Comparison of ENCODE assay signal across 8 mouse cellular contexts in the genomic region with DNA sequence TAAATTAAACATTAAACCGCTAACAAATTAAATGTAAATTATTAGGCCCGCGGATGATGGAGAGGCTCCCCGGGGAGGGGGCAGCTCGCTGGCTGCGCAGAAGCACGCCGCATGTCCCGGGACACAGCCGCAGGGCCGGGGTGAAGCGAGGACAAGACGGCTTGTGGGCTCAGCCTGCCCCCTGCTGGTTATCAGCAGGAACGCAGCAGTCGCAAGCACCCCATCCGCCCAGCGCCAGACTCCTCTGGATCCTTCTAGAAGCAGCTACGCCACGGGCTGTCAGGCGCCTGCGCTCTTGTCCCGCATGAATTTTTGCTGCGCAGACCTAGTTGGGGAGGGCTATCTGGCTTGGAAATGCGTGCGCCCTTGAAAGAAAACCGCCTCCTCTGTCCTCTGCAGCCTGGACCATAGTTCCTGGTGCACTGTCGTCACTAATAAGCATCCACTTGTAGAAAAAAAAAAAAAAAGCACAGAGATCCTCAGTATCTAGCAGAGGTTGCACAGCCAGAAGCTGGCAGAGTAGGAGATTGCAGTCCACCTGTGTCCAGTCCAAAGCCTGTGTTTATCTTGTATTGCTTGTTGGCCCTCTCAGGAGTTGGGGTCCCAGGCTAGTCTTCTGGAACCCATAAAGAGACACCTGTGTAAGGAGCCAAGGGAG.
DNase-seq lines count a peak whose midpoint lies in the region; ATAC-seq and TF ChIP-seq lines count a peak whose summit lies in the region.

No protein-coding gene starts in this region.

- no peaks in the 10 kb centered on the region for H3K9me3 ChIP-seq in ES-Bruce4 (replicated peaks; ENCODE audit: control insufficient read depth, insufficient read depth, low read length, poor library complexity, severe bottlenecking)
- H3K9me3 ChIP-seq in forebrain, embryonic 15.5 days = no peaks in the 10 kb centered on the region

- no peaks in the 10 kb centered on the region for H3K4me1 ChIP-seq in ES-Bruce4 (ENCODE audit: control insufficient read depth, insufficient read depth, low read length)
- H3K4me1 ChIP-seq in forebrain, embryonic 15.5 days = peaks cover 18% of the 10 kb centered on the region
- peaks cover 2% of the 10 kb centered on the region; the same call in 1 of the 2 replicates for H3K4me1 ChIP-seq in lung, adult 2 months (ENCODE audit: control insufficient read depth, insufficient read depth, low read length)
- peaks cover 4% of the 10 kb centered on the region for H3K4me1 ChIP-seq in olfactory bulb, adult 2 months (ENCODE audit: control insufficient read depth, insufficient read depth, low read length)
- 0 out of 2 replicates have a peak, but pooled peaks cover 2% of the 10 kb centered on the region for H3K4me1 ChIP-seq in thymus, adult 2 months (replicated peaks; ENCODE audit: control insufficient read depth, insufficient read depth, low read length)

- peak; percentile 86 for ATAC-seq in forebrain, embryonic 15.5 days (replicated peaks)

- TF ChIP-seq CTCF in ES-Bruce4 (IDR thresholded peaks at IDR 0.05; ENCODE audit: low read depth, low read length) = peak; percentile 92
- TF ChIP-seq CTCF in lung, adult 2 months (IDR thresholded peaks at IDR 0.05; ENCODE audit: insufficient read depth, low read length) = peak; percentile 88
- peak; percentile 98 for TF ChIP-seq CTCF in olfactory bulb, adult 2 months (IDR thresholded peaks at IDR 0.05; ENCODE audit: insufficient read depth, low read depth, low read length)
- TF ChIP-seq CTCF in thymus, adult 2 months (IDR thresholded peaks at IDR 0.05; ENCODE audit: borderline replicate concordance, control insufficient read depth, extremely low read depth, insufficient read depth, low read length, poor library complexity) = peak; percentile 95

- 0 out of 2 replicates have a peak, but pooled peaks have one; percentile 48 for TF ChIP-seq EP300 in ES-Bruce4 (IDR thresholded peaks at IDR 0.05; ENCODE audit: insufficient read depth, low read depth, low read length)

- no peak for TF ChIP-seq POLR2A in ES-Bruce4 (IDR thresholded peaks at IDR 0.05; ENCODE audit: insufficient read depth, low read length)
- TF ChIP-seq POLR2A in lung, adult 2 months (IDR thresholded peaks at IDR 0.05; ENCODE audit: borderline replicate concordance, extremely low read depth, low read depth, low read length) = no peak
- no peak for TF ChIP-seq POLR2A in olfactory bulb, adult 2 months (IDR thresholded peaks at IDR 0.05; ENCODE audit: insufficient read depth, low read depth, low read length)
- TF ChIP-seq POLR2A in thymus, adult 2 months (IDR thresholded peaks at IDR 0.05; ENCODE audit: control insufficient read depth, extremely low read depth, insufficient read depth, low read length, poor library complexity) = no peak

- intact Hi-C loops in heart, postnatal 25 days (cut with DNase I) = loop anchor here (2.0 to 10.0 kb wide), 3 partner anchors 339 to 1469 kb away; no protein-coding TSS in a partner anchor

- no peak overlapping the region for H3K4me3 ChIP-seq in ES-Bruce4 (ENCODE audit: low read depth, low read length)
- H3K4me3 ChIP-seq in forebrain, embryonic 15.5 days = no peak overlapping the region
- H3K4me3 ChIP-seq in lung, adult 2 months (replicated peaks; ENCODE audit: extremely low read depth, low read depth, low read length) = no peak overlapping the region
- peak overlapping the region; percentile 16; the same call in 1 of the 2 replicates for H3K4me3 ChIP-seq in olfactory bulb, adult 2 months (ENCODE audit: insufficient read depth, low read depth, low read length)
- no peak overlapping the region for H3K4me3 ChIP-seq in thymus, adult 2 months (ENCODE audit: control insufficient read depth, insufficient read depth, low read length)

- peak; percentile 66 for DNase-seq in cerebellum, adult 11 months
- peak; percentile 78 for DNase-seq in heart, postnatal 25 days (ENCODE audit: low spot score)
- peak; percentile 84 for DNase-seq in layer of hippocampus, adult 11-12 months (ENCODE audit: low spot score)
- DNase-seq in lung, adult 2 months = peak; percentile 84
- DNase-seq in thymus, adult 2 months = peak; percentile 70

- no peak overlapping the region for H3K27ac ChIP-seq in ES-Bruce4 (ENCODE audit: insufficient read depth, low read length)
- no peak overlapping the region for H3K27ac ChIP-seq in forebrain, embryonic 15.5 days (replicated peaks)
- no peak overlapping the region for H3K27ac ChIP-seq in olfactory bulb, adult 2 months (ENCODE audit: insufficient read depth, low read depth, low read length)
- H3K27ac ChIP-seq in thymus, adult 2 months (ENCODE audit: control insufficient read depth, insufficient read depth, low read length) = no peak overlapping the region

- H3K9ac ChIP-seq in ES-Bruce4 (ENCODE audit: low read depth, poor library complexity, severe bottlenecking) = no peak overlapping the region
- no peak overlapping the region for H3K9ac ChIP-seq in forebrain, embryonic 15.5 days (replicated peaks)

- peak overlapping the region; percentile 24; the same call in 1 of the 2 replicates for H3K4me2 ChIP-seq in forebrain, embryonic 15.5 days (replicated peaks)

- WGBS in forebrain, embryonic 15.5 days = 2% methylated on average over 27 of the region's 27 CpGs
- 2% methylated on average over 27 of the region's 27 CpGs for WGBS in lung, adult 2 months
- whole genome bisulfite sequencing in olfactory bulb, adult 2 months = 1% methylated on average over 27 of the region's 27 CpGs
- 4% methylated on average over 27 of the region's 27 CpGs for WGBS in thymus, adult 2 months

- no peaks in the 10 kb centered on the region for H3K36me3 ChIP-seq in ES-Bruce4 (ENCODE audit: control insufficient read depth, insufficient read depth, low read length, poor library complexity, severe bottlenecking)
- no peaks in the 10 kb centered on the region for H3K36me3 ChIP-seq in forebrain, embryonic 15.5 days
- H3K36me3 ChIP-seq in thymus, adult 2 months (ENCODE audit: control insufficient read depth, insufficient read depth, low read length) = no peaks in the 10 kb centered on the region

- no peaks in the 10 kb centered on the region for H3K27me3 ChIP-seq in ES-Bruce4 (ENCODE audit: control insufficient read depth, insufficient read depth, low read length, poor library complexity, severe bottlenecking)
- H3K27me3 ChIP-seq in forebrain, embryonic 15.5 days = peaks cover 22% of the 10 kb centered on the region; the same call in 1 of the 2 replicates
- no peaks in the 10 kb centered on the region; the same call in 1 of the 2 replicates for H3K27me3 ChIP-seq in thymus, adult 2 months (ENCODE audit: control insufficient read depth, insufficient read depth, low read length)
